Mouse (Mus musculus) brain, adult 2 months (tissue): ENCODE results near the gene Ncan.

ENCODE experiments used
- DNase-seq: peaks from one replicate; pipeline ENCODE4 v3.0.0; 2011; ENCODE audit warnings: low read depth, low spot score

Ncan gene

DNA sequence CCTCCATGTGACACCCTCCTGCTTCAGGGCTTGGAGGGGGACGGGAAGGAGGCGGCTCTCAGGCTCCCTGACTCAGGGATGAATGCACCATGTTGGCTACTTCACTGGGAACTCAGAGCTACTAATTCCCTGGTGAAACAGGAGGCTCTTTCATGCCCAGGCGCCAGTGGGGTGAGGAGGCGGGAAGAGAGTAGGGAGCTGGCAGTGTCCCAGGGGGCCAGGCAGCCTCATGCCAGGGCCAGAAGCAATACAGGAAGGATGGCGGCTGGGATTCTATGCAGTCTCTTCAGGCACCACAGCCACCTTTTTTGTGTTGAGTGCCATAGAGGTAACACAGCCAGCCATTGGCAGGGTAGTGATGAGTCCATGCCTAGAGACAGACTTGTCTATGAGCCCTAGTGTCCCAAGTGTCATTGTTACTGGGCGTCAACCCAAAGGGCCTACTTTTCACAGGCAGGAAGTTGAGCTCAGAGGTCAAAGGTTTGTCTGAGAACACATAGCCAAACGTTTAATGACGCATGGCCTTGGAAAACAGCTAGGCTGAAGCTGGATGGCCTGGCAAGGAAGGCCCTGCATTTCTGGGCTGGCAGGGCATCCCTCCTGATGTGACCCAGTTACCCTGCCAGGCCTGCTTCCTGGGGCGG, 8.8 kb upstream of the Ncan start:
- peak; percentile 86 for DNase-seq

- DNase-seq = peak; percentile 37
Measured at GRCm38 (mm10) chr8:70128435-70128834, 7.8 kb upstream of the Ncan start.

- peak; percentile 74 for DNase-seq
Measured at GRCm38 (mm10) chr8:70124992-70125391, 4.3 kb upstream of the Ncan start.

GRCm38 (mm10) chr8:70122863-70123262, 2.2 kb upstream of the Ncan start:
- peak; percentile 34 for DNase-seq

DNA sequence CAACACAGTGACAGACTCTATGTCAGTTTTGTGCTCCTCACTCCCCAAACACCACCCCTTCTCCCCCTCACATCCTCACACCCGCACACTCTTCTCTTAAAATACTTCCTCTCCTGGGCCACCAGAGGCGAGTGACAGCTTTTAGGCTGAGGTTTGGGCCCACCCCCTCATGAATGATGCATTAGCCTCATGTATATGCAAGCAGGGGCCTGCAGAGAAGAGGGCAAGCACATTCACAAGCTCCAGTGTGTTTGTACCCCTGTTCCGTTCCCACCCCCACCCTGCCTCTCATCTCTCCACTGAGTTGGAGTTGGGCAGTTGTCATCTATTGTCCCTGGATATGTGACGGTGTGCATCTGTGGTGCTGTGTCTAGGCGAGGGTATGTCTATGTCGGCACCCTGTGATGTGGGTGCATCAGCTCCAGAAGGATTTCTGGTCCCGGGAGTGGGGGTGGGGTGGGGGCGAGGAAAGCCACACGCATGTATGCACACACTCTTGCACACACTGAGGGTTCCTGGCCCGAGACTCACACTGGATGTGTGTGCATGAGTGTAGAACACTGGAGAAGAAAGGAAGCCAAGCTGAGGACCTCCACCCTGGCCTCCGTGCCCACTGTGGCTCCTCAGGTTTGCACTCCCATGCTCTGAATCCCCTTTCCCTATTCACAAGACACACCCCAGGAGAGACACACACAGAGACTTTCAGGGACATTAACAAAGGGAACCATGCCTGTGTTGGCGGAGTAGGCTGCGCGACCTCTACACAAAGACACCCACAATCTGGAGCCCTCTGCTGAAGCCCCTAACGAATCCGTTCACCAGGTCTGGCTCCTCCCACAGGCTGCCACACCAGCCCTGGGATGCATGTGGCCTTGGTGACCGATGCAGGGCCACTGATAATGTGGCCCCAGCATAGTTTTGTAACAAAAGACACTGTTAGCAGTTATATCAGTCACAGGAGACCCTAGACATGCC, 1.7 kb downstream of the Ncan start:
- peak; percentile 90 for DNase-seq

- DNase-seq = no peak
Measured at GRCm38 (mm10) chr8:70117611-70118010, 3.1 kb downstream of the Ncan start.

- no peak for DNase-seq
Measured at GRCm38 (mm10) chr8:70114892-70115291, 5.8 kb downstream of the Ncan start.

DNA sequence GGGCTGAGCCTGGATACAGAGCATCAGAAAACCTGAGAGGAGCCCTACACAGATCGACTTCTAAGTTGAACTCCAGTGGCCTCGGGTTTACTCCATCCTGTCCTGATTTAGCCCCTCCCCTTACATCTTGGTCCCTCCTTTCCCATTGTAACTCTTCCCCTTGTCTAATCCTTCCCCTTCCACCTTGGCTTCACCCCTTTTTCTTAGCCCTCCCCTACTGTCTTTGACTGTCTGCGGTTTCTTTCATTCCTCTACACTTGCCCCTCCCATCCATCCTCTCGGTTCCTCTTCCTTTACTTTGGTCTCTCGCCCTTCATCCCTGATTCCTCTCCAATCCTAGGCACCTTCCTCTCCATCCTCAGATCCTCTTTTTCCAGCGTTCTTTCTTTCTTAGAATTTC, 6.2 kb downstream of the Ncan start:
- DNase-seq = no peak

DNA sequence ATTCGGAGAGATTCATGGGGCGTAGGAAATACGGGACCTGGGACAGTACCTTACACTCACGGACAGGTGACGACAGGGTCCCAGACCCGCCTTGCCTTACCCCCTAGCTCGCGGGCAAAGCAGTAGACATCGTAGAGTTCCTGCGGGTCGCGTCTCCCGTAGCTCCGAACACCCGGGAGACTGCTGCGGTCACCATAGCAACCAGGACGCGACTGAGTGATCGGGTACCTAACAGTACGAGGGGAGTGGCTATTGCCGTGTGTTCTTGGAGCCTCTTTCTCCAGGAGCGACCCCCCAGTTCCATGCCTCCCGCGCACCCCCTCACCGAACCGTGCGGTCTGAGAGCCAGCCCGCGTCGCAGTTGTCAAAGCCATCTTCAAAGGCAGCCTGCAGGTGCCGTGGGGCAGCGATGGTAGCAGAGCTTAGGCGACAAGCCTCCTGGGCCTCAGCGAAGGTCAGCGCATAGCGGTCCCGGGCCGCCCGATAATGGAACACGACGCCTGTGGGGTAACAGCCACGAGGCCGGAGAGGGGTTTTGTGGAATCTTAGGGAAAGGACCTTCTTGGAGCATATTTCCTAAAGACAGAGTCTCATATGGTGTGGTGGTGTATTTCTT, 8.2 kb downstream of the Ncan start:
- DNase-seq = no peak

GRCm38 (mm10) chr8:70111192-70111795, 9.4 kb downstream of the Ncan start:
- DNase-seq = no peak

DNA sequence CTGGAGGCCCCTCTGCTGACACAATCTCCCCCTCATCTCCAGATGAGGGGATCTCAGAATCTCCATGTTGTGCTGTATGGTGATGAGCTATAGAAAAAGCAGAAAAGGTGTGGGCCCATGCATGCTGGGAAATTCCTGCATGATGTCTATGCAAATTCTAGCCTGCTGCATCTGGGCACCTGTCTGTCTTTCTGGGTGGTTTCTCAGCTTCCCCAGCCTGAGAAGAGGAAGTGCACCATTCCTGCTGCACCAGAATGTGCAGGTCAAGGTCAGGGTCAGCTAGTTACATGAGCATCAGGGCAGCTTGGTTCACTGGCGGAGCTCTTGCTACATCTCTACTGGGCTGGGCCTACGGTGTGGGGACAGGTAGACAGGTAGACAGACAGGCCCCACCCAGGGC, 10.2 kb downstream of the Ncan start:
- no peak for DNase-seq

DNA sequence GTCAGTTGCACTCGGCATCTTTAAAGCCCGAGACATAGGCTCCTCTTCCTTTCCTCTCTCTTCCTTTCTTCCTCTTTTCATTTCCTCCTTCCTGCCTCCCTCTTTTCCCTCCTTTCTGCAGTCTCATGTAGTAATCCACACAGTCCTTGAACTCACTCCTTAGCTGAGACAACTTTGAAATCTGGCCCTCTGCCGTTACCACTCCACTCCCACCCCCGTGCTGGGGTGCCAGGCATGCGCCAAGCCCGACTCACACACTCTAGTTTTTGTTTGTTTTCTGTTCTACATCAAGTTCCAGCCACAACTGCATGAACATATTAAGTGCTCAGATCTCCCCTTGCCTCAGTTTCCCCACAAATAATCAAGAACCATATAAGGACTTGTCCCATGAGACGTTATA, 15.8 kb downstream of the Ncan start:
- DNase-seq = peak; percentile 53

GRCm38 (mm10) chr8:70104506-70104905, 16.2 kb downstream of the Ncan start:
- DNase-seq = peak; percentile 79

- DNase-seq = peak; percentile 83
Measured at GRCm38 (mm10) chr8:70100241-70100640, 20.4 kb downstream of the Ncan start.

GRCm38 (mm10) chr8:70099276-70099675, 21.4 kb downstream of the Ncan start:
- peak; percentile 76 for DNase-seq

DNA sequence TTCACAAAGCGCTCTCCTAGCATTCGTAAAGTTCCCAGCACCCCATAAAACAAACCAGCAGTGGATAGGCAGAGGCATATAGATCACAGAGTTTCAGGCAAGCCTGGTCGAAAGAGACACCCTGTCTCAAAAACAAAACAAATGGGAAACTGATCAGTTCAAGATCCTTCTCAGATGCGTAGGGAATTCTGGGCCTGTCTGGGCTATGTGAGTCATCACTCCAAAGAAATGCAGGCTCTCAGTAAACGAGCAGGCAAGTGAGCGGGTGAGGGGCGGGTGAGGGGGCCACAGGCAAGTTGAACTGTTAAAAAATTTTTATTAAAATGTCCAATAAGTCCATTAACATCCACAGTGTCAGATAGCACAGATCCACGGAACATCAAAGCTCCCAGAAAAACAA, 27.9 kb downstream of the Ncan start:
- peak; percentile 71 for DNase-seq

DNA sequence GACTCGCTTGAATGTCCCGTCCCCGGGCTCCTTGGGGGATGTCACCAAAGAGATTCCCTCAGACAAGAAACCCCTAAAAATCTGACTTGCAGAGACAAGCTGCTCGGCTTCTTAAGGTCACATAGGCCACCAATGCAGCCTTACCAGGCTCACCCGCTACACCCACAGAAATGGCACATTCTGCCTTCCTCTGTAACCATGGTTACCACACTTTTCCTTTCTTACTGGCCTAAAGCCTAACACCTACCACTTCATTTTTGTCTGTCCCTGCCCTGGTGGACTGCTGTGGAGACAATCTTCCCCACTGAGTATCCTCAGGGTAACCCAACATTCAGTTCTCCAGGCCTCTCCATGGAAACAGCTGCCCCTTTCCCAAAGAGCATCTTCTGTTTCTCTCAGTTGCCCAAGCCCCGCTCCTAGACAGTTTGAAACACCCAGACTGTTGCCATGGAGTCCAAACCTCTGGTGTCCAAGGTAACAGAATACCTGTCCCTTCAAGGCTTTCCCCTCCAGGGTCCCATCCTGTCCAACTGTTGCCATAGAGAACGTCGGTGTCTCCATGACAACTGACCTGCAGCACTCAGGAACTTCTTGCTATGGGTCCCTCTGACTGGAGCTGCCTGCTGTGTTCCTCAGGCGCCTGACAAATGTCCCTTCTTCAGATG, 31.2 kb downstream of the Ncan start:
- DNase-seq = peak; percentile 72

GRCm38 (mm10) chr8:70087836-70088650, 32.6 kb downstream of the Ncan start:
- DNase-seq = peak; percentile 78

DNA sequence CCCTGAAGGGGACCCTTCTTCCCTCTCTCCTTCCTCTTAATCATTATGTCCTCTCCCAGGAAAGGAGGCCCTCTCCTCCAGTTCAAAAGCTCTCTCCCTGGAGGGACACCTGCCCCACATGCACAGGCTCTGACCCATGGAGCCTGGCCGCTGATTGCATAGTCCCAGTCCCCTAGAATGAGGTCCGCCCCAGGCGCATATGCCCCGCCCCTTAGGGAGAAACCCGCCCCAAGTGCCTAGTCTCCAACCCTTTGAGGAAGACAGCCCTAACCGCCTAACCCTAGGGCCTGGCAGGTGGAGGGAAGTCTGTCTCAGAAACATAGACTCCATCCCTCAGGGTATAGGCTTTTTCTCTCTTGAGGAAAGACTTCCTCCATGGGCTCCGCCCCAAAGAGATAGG, 33.4 kb downstream of the Ncan start:
- DNase-seq = no peak

DNA sequence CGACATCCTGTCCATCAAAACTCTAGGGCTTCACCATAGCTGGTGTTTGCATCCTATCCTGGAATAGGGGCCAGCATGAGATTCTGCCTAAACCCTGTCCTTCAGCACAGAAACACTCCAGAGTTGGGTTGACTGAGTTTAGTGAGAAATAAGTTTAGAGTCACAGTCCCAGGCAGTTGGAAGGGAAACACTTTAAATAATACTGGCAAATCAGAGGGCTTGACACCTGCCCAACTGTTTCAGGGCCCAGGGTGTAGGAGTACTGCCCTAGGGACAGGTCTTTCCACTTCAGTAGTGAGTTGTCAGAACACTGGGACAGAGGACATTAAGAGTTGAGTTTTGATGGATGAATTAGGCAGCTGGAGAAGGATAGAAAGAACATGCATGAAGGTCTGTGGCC, 34.5 kb downstream of the Ncan start:
- DNase-seq = no peak
